Mouse (Mus musculus) CH12.LX (cell line): ENCODE results near the gene Olfr218.

ENCODE experiments used
- BHLHE40 ChIP-seq: IDR thresholded peaks from 2 replicates; pipeline ENCODE4 v1.6.1; 2011; ENCODE audit warnings: mild to moderate bottlenecking, low read depth, low read length, improper control_type of control experiment
- CTCF ChIP-seq, 2 experiments: IDR thresholded peaks in 1 of 2; conservative IDR thresholded peaks in 1 of 2; 2 replicates each; pipeline ENCODE4 v1.5.1; 2011 to 2012; ENCODE audit warnings: low read depth in 2 of 2, low read length in 2 of 2, improper control_type of control experiment in 1 of 2, inconsistent platforms in 1 of 2, mild to moderate bottlenecking in 1 of 2, moderate library complexity in 1 of 2
- EP300 ChIP-seq: IDR thresholded peaks from 2 replicates; pipeline ENCODE4 v1.6.1; 2011; ENCODE audit warnings: low read length, improper control_type of control experiment
- HCFC1 ChIP-seq: IDR thresholded peaks from 2 replicates; pipeline ENCODE4 v1.6.1; 2012; ENCODE audit warnings: low read depth, mild to moderate bottlenecking, inconsistent platforms, low read length, improper control_type of control experiment
- JUN ChIP-seq: IDR thresholded peaks from 2 replicates; pipeline ENCODE4 v1.6.1; 2011; ENCODE audit warnings: low read depth, mild to moderate bottlenecking, low read length, improper control_type of control experiment, moderate library complexity; ENCODE audit not compliant: insufficient read depth
- MEF2A ChIP-seq: IDR thresholded peaks from 2 replicates; pipeline ENCODE4 v1.6.1; 2014; ENCODE audit warnings: low read depth, mild to moderate bottlenecking, inconsistent platforms, low read length, improper control_type of control experiment, borderline replicate concordance
- MYC ChIP-seq: IDR thresholded peaks from 2 replicates; pipeline ENCODE4 v1.6.1; 2011; ENCODE audit warnings: low read depth, mild to moderate bottlenecking, improper control_type of control experiment, low read length
- POLR2A ChIP-seq: IDR thresholded peaks from 2 replicates; pipeline ENCODE4 v1.6.1; 2011; ENCODE audit warnings: low read depth, mild to moderate bottlenecking, improper control_type of control experiment, low read length
- POLR2AphosphoS2 ChIP-seq: IDR thresholded peaks from 2 replicates; pipeline ENCODE4 v1.6.1; 2011; ENCODE audit warnings: low read depth, low read length, improper control_type of control experiment
- RAD21 ChIP-seq: IDR thresholded peaks from 2 replicates; pipeline ENCODE4 v1.6.1; 2011; ENCODE audit warnings: low read depth, mild to moderate bottlenecking, low read length, improper control_type of control experiment, moderate library complexity
- RCOR1 ChIP-seq: conservative IDR thresholded peaks from 2 replicates; pipeline ENCODE4 v1.6.1; 2012; ENCODE audit warnings: low read depth, mild to moderate bottlenecking, inconsistent platforms, low read length, improper control_type of control experiment
- SIN3A ChIP-seq: IDR thresholded peaks from 2 replicates; pipeline ENCODE4 v1.6.1; 2012; ENCODE audit warnings: low read length, improper control_type of control experiment, inconsistent platforms
- TBP ChIP-seq: conservative IDR thresholded peaks from 2 replicates; pipeline ENCODE4 v1.6.1; 2011; ENCODE audit warnings: low read depth, low read length, improper control_type of control experiment
- ZNF384 ChIP-seq: IDR thresholded peaks from 2 replicates; pipeline ENCODE4 v1.6.1; 2012; ENCODE audit warnings: low read depth, low read length, improper control_type of control experiment, inconsistent platforms

- TF ChIP-seq MYC (no peak), RAD21 (no peak), SIN3A (no peak), POLR2A (no peak), CTCF (conservative IDR thresholded peaks at IDR 0.05 in 1 of 2, IDR thresholded peaks at IDR 0.05 in 1 of 2; ENCODE audit: low read depth in 2 of 2, low read length in 2 of 2) (no peak), BHLHE40 (no peak), RCOR1 (no peak), JUN (no peak), ZNF384 (no peak), TBP (no peak), HCFC1 (no peak), MEF2A (no peak), POLR2AphosphoS2 (no peak), EP300 (no peak)
These were observed 7.1 kb upstream of the Olfr218 start, which contains the start of gene Olfr1406 for GRCm38 (mm10) chr1:173190540-173190939.
